Mouse (Mus musculus) ovary, postnatal 36 days (tissue): ENCODE measurements at regions not wholly inside any gene's neighbourhood (a gene's known extent, or its start where the extent isn't known, plus 50 kb on each side); places are given as distances from the start of the nearest gene placed in this dataset.

ENCODE experiments used
- DNase-seq: peaks from one replicate; pipeline ENCODE4 v3.0.0; 2022; ENCODE audit warnings: low spot score, mixed read lengths

- DNase-seq: no peak
Measured at GRCm38 (mm10) chr9:46738056-46738455, 260.5 kb upstream of the Gm4791 start.

DNA sequence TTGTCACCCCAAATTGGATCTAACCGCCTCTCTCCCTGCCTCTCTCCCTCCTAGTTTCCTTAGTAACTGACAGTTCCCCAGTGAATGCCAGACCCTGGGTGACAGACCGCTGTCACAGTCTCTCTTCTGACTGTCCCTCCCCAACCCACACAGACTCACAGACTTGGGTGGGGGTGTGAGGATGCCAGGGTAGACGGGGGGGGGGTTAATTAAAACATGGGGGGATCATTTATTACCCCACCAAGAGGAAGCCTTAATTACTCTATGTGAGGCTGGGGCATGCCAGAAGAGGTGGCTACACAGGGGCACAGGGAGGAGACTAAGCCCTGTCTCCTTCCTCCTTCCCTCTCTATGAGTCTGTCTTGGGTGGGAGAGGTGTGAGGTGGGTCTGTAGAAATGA is 261.1 kb upstream of the Gm4791 start:
- no peak for DNase-seq

DNA sequence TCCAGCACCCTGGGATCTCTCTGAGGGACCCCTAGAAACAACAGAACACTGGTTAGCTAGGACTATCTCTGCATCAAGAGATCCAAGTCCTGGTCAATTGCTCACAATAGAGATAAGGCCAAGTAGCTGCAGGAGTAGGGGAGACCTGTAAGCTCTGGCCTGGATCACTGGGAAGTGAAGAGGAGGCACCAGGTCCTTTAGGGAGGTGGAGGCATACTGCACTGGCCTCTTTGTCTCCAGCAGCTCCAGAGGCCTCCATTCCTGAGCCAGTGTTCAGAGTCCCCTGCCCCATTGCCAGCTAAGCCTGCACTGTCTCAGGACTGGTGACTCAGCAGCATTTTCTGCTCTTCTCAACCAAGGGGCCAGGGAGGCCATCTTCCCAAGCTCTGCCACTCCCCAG is 262.3 kb upstream of the Gm4791 start:
- no peak for DNase-seq

- peak; percentile 78 for DNase-seq
Measured at GRCm38 (mm10) chr9:46735664-46736067, 262.9 kb upstream of the Gm4791 start.

GRCm38 (mm10) chr9:46728465-46728864 is 270.1 kb upstream of the Gm4791 start:
- no peak for DNase-seq

DNA sequence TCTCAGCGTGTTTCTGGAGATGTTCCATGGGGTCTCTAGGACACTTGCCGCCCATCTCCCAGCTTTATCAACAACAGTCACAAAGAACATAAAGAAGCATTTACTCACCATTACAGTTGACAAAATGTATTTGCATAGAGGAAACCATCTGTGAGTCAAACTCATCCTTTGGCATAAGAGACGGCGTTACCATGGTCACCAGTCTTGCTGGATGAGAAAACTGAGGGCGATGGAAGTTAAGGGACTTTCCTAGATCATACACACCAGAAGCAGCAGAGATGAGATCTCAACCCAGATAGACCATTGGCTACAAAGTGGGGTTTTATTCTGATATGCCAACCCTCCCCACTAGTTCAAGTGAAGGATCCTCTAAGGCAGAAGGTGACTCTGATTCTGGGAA is 274.3 kb upstream of the Gm4791 start:
- no peak for DNase-seq

DNA sequence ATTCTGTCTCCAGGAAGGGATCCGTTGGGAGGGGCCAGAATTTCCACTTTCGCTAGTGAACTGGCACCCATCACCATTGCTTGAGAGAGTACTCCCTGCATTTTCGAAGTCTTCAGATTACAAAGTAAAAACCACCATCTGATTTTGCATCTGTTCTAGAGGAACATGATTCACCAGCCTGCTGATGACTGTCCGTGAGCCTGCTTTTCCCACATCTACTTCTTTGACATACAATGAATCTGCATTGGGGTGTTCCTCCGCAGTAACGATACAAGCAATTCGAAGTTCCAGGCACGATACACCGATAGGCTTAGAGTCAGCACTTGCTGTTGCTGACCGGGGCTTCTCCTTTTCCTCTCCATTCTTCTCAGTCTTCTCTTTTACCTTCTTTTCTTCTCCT is 285.1 kb upstream of the Gm4791 start:
- DNase-seq: no peak

- DNase-seq: no peak
Measured at GRCm38 (mm10) chr9:46704151-46704905, 294.2 kb upstream of the Gm4791 start.

GRCm38 (mm10) chr9:46703674-46704073 is 294.9 kb upstream of the Gm4791 start:
- no peak for DNase-seq

DNA sequence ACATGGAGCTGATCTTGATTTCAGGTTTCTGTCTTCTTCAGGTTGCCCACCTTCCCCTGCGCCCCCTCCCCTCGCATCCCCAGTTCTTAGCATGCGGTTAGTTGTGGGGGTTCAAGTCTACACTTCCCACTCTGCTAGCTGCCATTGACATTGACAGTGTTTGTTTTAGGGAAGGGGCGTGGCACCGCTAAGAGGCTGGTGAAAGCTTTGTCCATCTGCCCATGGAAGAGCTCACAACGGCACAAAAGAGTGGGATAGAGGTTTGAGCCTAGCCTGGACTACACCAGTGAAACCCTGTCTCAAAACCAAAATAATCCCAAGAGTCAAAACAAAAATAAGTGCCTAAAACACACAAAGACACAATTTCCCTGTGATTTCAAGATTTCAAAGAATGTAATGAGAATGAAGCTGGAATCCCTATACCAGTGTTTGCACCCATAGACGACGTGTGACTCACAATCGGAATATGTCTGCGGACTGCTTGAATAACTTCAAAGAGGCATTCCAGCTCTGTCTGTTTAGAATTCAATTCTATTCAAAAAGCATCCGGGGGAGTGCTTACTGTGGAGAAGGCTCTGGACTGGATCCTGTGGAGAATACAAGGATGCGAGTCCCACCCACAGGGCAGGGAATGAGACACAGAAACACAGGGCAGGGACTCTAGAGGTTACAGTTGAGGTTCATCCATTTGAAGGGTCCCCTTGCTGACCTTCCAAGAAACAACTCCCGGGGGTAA is 295.5 kb upstream of the Gm4791 start:
- no peak for DNase-seq

DNA sequence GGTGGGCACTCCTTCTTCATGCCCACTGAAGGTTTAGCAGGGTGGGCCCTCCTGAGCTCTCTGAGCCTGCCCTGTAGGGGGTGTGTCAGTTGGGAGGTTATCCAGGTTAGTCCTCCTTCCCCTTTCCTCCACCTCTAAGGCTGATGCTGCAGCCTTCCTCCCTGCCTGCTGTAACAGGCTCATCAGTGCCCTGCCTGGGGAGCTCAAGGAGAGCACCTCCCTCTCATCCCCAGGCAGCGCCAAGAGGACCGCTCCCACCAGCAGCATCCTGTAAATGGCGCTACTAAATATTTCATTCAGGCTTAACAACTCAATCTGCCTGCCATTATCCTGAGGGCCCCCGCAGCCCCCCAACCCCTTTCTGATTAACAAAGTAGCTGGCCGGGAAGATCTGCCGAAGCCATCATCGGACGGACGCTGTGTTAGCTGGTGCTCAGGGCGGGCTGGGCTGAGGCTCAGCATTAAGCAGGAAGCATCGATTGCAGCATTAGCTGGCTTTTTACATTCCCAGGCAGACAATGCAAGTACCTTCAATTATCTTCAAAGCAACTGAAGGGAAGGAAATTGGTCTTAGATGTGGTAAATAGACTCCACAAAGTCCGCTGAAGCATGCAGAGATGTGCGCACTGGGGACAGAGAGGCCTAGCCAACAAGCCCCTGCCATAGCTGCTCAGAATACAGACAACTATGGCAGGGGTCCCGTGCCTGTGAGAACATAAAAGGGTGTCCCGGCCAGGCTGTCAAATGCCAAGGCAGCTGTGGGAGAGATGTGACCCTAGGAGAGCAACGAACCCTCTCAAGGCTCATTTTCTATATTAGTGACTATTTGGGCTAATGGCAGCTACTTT is 296.3 kb upstream of the Gm4791 start:
- no peak for DNase-seq

GRCm38 (mm10) chr9:46696171-46696570 is 302.4 kb upstream of the Gm4791 start:
- no peak for DNase-seq

DNA sequence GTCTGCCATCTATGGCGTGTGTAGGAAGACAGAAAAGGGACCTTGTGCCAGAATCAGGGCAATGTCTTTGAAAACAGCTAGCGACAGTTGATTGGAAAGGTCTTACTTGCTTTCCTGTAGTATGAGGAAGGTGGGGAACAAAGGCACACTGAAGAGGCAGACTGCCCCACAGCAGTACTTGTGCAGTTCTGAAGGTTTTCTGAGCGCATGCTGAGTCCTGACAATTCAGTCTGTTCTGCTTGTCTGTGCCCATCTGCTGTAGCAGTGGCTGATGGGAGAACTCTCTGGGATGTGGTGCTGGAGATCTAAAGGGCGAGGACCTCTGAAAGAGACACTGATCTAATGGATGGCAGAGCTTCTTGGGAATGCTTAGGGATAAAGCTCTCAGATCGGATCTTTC is 309.2 kb upstream of the Gm4791 start:
- no peak for DNase-seq

- DNase-seq: no peak
Measured at GRCm38 (mm10) chr9:46684113-46684850, 314.3 kb upstream of the Gm4791 start.

DNA sequence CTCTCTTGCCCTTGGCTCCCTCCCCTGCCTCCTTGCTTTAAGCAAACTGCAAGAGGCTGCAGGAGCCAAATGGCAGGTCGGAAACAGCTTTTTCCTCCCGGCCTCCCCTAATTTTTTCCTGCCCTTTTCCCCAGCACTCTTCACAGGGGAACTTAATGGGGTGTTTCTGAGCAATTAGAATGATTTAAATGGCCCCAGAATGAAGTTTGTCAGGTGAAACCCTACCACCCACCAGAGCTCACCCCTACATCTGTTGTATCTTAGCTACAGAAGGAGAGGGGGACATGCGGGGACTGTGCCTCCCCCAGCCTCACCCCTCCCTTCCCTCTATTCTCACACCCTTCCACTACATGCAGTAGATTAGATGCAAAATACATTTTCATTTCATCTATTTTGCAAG is 326.5 kb upstream of the Gm4791 start:
- DNase-seq: no peak

DNA sequence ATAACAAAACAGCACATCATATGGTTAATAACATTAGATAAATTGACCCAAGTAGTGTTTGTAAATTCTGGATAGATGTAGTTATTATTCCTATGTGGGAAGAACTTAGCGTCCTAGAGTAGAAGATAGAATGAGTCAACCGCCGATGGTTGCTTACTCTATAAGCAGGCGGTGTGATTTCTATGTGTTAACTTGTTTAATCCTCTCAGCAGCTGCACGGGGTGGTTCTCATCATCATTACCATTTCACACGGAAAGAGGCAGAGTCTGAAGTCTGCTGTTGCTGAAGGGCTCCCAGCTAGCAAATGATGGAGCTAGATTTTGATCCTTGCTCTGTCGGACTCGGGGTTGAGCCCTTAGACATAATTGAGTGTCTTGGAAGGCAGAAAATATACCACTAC is 334.6 kb upstream of the 4931429L15Rik start:
- no peak for DNase-seq

DNA sequence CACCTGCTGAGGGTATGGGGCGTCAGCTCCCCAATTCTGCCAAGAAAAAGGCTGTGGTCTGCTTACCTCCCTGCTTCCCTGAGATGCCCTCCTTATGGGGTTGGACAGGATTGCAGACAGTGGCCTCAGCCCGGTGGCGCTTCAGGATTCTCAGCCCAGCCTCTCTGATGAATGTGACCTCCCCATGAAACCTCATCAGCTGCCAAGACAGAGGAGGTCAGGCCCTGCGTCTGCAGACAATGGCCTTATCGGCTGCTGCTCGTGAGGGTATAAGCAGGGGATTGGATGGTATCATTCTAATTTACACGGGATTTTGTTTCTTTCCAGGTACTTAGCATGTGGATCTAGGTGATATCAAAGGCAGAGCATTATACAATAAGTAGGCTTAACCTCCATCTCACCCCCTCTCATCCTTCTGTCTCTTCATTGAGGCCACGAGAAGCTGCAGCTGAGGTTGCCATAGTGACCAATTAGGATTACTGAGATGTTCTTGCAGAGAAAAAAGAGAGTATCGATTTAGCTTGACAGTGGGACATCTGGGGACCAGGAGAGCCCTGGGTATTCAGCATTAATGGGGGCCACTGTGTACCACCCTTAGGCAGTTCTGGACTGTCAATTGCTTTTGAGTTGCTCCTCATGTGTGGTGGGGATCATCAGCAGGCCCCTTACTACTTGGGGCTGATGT is 327.6 kb upstream of the 4931429L15Rik start:
- no peak for DNase-seq

DNA sequence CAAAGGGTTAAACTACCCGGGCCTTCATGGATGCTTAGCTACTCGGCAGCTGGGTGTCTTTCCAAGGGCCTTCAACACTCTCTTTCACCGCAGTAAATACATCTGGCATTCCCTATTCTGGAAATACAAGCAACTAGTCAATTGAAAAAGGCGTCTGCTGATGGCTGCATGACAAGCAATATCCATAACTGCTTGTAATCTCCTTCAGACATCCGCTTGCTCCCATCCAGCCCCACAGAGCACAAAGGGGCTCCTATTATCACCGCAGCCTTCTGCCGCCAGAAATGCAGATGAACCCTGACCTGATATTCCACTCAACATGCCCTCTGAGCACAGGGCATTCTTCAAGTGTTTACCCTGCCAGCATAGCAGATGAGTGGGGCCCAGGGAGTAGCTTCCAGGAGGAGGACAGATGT is 325.7 kb upstream of the 4931429L15Rik start:
- no peak for DNase-seq

DNA sequence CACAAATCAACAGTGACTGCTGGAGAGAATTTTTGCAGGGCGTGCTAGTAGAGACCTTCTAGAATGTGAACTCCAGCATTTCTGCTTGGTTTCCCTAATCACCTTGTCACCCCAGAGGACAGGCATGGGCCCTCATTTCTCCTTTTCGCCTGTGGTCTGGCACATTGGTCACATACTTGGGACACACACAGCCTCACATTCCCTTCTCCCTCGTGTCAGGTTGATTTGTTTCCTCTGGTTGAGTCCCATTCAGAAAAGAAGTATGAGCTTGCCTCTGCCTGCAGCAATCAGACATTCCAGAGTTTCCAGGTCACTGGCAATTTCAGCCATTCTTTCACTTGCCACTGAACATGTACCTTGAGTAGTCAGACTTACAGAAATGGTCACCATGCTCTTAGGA is 323.8 kb upstream of the 4931429L15Rik start:
- DNase-seq: no peak

DNA sequence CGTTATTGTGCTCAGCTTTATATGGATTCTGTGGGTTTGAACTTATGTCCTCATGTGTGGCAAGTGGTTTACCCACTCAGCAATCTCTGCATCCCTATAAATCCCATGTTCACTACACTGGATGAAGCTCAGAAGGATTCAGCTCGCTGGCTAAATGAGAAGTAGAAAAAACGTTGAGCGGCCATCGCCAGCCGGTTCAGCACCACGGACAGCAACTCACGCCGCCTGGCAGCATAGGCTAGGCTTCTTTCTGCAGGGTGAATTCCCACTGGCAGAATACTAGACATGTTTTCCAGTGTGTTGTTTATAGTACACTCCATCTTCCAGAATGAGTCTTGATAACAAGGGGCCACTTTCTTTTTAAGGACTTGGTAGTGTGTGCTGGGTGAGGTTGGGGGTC is 322.9 kb upstream of the 4931429L15Rik start:
- DNase-seq: peak; percentile 49

GRCm38 (mm10) chr9:46636261-46637010 is 316.6 kb upstream of the 4931429L15Rik start:
- no peak for DNase-seq
